Mouse (Mus musculus): Measurements from ENCODE around the gene Pde9a. TPM values are rescaled to one million over a fixed set of nuclear protein-coding genes. Genes with fewer than 3 reads are reported as not detected.

The Pde9a gene
- total RNA-seq (2012; rRNA removed) (0.20 TPM in 1 of 2 replicates, not detected in the other), polyA plus RNA-seq (2012; ENCODE audit: insufficient read depth in 1 of 2, insufficient read length in 2 of 2, low read depth in 1 of 2, low replicate concordance in 2 of 2, missing spikeins in 1 of 2) (under 1 TPM in 1 of 2 experiments, not detected in 1; 0.56 TPM)

GRCm38 (mm10) chr17:31385671-31386665 lies at the start of gene Pde9a:
Gene Pde9a, plus strand, starts transcription at chr17:31386210.
- Histone ChIP-seq H3K4me1 (ENCODE audit: control insufficient read depth in 1 of 2, insufficient read depth in 2 of 2, low read length in 2 of 2) (peaks cover 0 to 15% of the 10 kb centered on the region in 2 experiments; a peak in 2 of 4 replicates), H3K36me3 (ENCODE audit: control insufficient read depth in 1 of 2, insufficient read depth in 2 of 2, low read length in 2 of 2) (peaks cover 0 to 3% of the 10 kb centered on the region in 2 experiments; a peak in 2 of 4 replicates), H3K4me3 (ENCODE audit: control insufficient read depth in 1 of 2, insufficient read depth in 1 of 2, low read depth in 2 of 2, low read length in 2 of 2) (peak within 1 kb of the TSS; percentile 64 to 67; a peak in 3 of 4 replicates), H3K79me2 (ENCODE audit: control insufficient read depth, insufficient read depth, low read length, poor library complexity) (no peaks in the 10 kb centered on the region), H3K9me3 (replicated peaks; ENCODE audit: insufficient read depth, low read length) (no peaks in the 10 kb centered on the region), H3K9ac (ENCODE audit: control insufficient read depth, low read depth, low read length, poor library complexity, severe bottlenecking) (peak within 1 kb of the TSS; percentile 59; the same call in 1 of the 2 replicates), H3K27me3 (ENCODE audit: control insufficient read depth in 1 of 2, insufficient read depth in 2 of 2, low read length in 2 of 2) (peaks cover 3% of the 10 kb centered on the region in 2 experiments; a peak in 2 of 4 replicates), H3K27ac (ENCODE audit: control insufficient read depth, low read depth, low read length) (no peak within 1 kb of the TSS)
- TF ChIP-seq ELF1 (IDR thresholded peaks at IDR 0.05; ENCODE audit: low read depth, low read length) (no peak), ETS1 (IDR thresholded peaks at IDR 0.05; ENCODE audit: low read depth, low read length) (no peak), CTCF (IDR thresholded peaks at IDR 0.05 in 2 of 3, conservative IDR thresholded peaks at IDR 0.05 in 1 of 3; ENCODE audit: control insufficient read depth in 1 of 3, insufficient read depth in 1 of 3, low read depth in 2 of 3, low read length in 3 of 3, poor library complexity in 1 of 3, severe bottlenecking in 1 of 3) (no peak), MYB (IDR thresholded peaks at IDR 0.05; ENCODE audit: low read depth, low read length) (no peak), HCFC1 (IDR thresholded peaks at IDR 0.05; ENCODE audit: low read depth, low read length) (no peak), MAFK (IDR thresholded peaks at IDR 0.05; ENCODE audit: borderline replicate concordance, low read depth, low read length) (no peak), POLR2AphosphoS2 (IDR thresholded peaks at IDR 0.05; ENCODE audit: low read length) (no peak), GABPA (IDR thresholded peaks at IDR 0.05; ENCODE audit: low read depth, low read length) (no peak), ZMIZ1 (IDR thresholded peaks at IDR 0.05; ENCODE audit: low read depth, low read length) (no peak), EP300 (IDR thresholded peaks at IDR 0.05; ENCODE audit: low read depth in 1 of 2, low read length in 2 of 2) (no peak), KAT2A (conservative IDR thresholded peaks at IDR 0.05; ENCODE audit: low read depth, low read length) (no peak), GATA1 (IDR thresholded peaks at IDR 0.05; ENCODE audit: low read depth, low read length) (no peak), TCF12 (IDR thresholded peaks at IDR 0.05; ENCODE audit: low read depth, low read length) (no peak), RCOR1 (IDR thresholded peaks at IDR 0.05; ENCODE audit: low read depth, low read length) (no peak), MAX (IDR thresholded peaks at IDR 0.05; ENCODE audit: low read length) (no peak), JUND (IDR thresholded peaks at IDR 0.05; ENCODE audit: low read depth, low read length) (no peak), SIN3A (IDR thresholded peaks at IDR 0.05; ENCODE audit: low read length) (no peak), CHD2 (IDR thresholded peaks at IDR 0.05; ENCODE audit: low read length) (no peak), MEF2A (IDR thresholded peaks at IDR 0.05; ENCODE audit: extremely low read depth, insufficient replicate concordance, low read depth, low read length, poor library complexity, severe bottlenecking) (no peak), POLR2A (IDR thresholded peaks at IDR 0.05; ENCODE audit: control insufficient read depth in 1 of 2, insufficient read depth in 1 of 2, low read depth in 1 of 2, low read length in 2 of 2, poor library complexity in 1 of 2) (no peak)
- DNase-seq (ENCODE audit: low read depth, low spot score) = peak; percentile 62
